Comparison of ENCODE assay signal across 8 mouse cellular contexts in genomic region chr8:94704669-94704984, GRCm38 (mm10). TPM values are rescaled to one million over a fixed set of nuclear protein-coding genes. Genes with fewer than 3 reads are reported as not detected.
A peak's percentile ranks its signal among the peaks of the same experiment; 100 is the strongest.
DNase-seq lines count a peak whose midpoint lies in the region; ATAC-seq and TF ChIP-seq lines count a peak whose summit lies in the region.

No protein-coding gene starts in this region.

- WGBS in cerebellum, adult 2 months, result 7% methylated on average over 9 of the region's 9 CpGs
- 19% methylated on average over 9 of the region's 9 CpGs for WGBS in neural tube, embryonic 11.5 days
- 15% methylated on average over 9 of the region's 9 CpGs for WGBS in limb, embryonic 15.5 days
- WGBS in stomach, postnatal 0 days, result 16% methylated on average over 9 of the region's 9 CpGs

- H3K9ac ChIP-seq in neural tube, embryonic 11.5 days (ENCODE audit: low read length), result peak overlapping the region; percentile 26
- peak overlapping the region; percentile 44; the same call in 1 of the 2 replicates for H3K9ac ChIP-seq in limb, embryonic 15.5 days
- H3K9ac ChIP-seq in stomach, postnatal 0 days (ENCODE audit: low read length), result peak overlapping the region; percentile 28; the same call in 1 of the 2 replicates

- no peak for DNase-seq in cerebellum, adult 2 months
- no peak for DNase-seq in neural tube, embryonic 11.5 days (ENCODE audit: low spot score)
- no peak for DNase-seq in neural tube, embryonic 10.5 days (ENCODE audit: extremely low spot score, low spot score)
- no peak for DNase-seq in stomach, postnatal 0 days (ENCODE audit: low spot score)
- no peak for DNase-seq in adrenal gland, postnatal 25 days
- no peak for DNase-seq in layer of hippocampus, adult 11-12 months (ENCODE audit: low spot score)

- no peak for TF ChIP-seq CTCF in cerebellum, adult 2 months (IDR thresholded peaks at IDR 0.05; ENCODE audit: borderline replicate concordance, insufficient read depth, low read depth, low read length)
- TF ChIP-seq CTCF in stomach, postnatal 0 days (IDR thresholded peaks at IDR 0.05; ENCODE audit: low read depth), result no peak

- no peaks in the 10 kb centered on the region for H3K36me3 ChIP-seq in neural tube, embryonic 11.5 days (ENCODE audit: control insufficient read depth, insufficient read depth, low read length)
- H3K36me3 ChIP-seq in limb, embryonic 15.5 days, result no peaks in the 10 kb centered on the region
- H3K36me3 ChIP-seq in stomach, postnatal 0 days (ENCODE audit: control insufficient read depth, insufficient read depth, low read length), result no peaks in the 10 kb centered on the region

- peak overlapping the region; percentile 32 for H3K4me2 ChIP-seq in neural tube, embryonic 11.5 days (ENCODE audit: low read depth)
- peak overlapping the region; percentile 74 for H3K4me2 ChIP-seq in limb, embryonic 15.5 days
- peak overlapping the region; percentile 55 for H3K4me2 ChIP-seq in stomach, postnatal 0 days (replicated peaks; ENCODE audit: low read depth)

- peak overlapping the region; percentile 85 for H3K27ac ChIP-seq in cerebellum, adult 2 months (ENCODE audit: insufficient read depth, low read length)
- H3K27ac ChIP-seq in neural tube, embryonic 11.5 days (ENCODE audit: low read depth, low read length), result no peak overlapping the region
- H3K27ac ChIP-seq in limb, embryonic 15.5 days, result no peak overlapping the region
- no peak overlapping the region for H3K27ac ChIP-seq in stomach, postnatal 0 days (replicated peaks)

- no peak for ATAC-seq in cerebellum, adult (ENCODE audit: insufficient number of reproducible peaks, low FRiP score, low TSS enrichment)
- ATAC-seq in neural tube, embryonic 11.5 days (ENCODE audit: insufficient read depth, low FRiP score, low TSS enrichment), result no peak
- no peak for ATAC-seq in limb, embryonic 15.5 days (ENCODE audit: insufficient number of reproducible peaks, low FRiP score, low TSS enrichment, low read depth)
- no peak for ATAC-seq in stomach, postnatal 0 days (ENCODE audit: low FRiP score, low TSS enrichment)

- TF ChIP-seq EP300 in stomach, postnatal 0 days (optimal IDR thresholded peaks at IDR 0.05), result no peak

- TF ChIP-seq POLR2A in cerebellum, adult 2 months (IDR thresholded peaks at IDR 0.05; ENCODE audit: borderline replicate concordance, insufficient read depth, low read length), result no peak

- no peaks in the 10 kb centered on the region for H3K9me3 ChIP-seq in neural tube, embryonic 11.5 days (ENCODE audit: control insufficient read depth, low read length)
- H3K9me3 ChIP-seq in limb, embryonic 15.5 days, result no peaks in the 10 kb centered on the region
- H3K9me3 ChIP-seq in stomach, postnatal 0 days (ENCODE audit: control insufficient read depth, low read length), result no peaks in the 10 kb centered on the region

- no peaks in the 10 kb centered on the region for H3K4me1 ChIP-seq in cerebellum, adult 2 months (ENCODE audit: control insufficient read depth, insufficient read depth, low read length)
- H3K4me1 ChIP-seq in neural tube, embryonic 11.5 days (ENCODE audit: control insufficient read depth, insufficient read depth, low read length), result no peaks in the 10 kb centered on the region
- peaks cover 3% of the 10 kb centered on the region; the same call in 1 of the 2 replicates for H3K4me1 ChIP-seq in limb, embryonic 15.5 days
- H3K4me1 ChIP-seq in stomach, postnatal 0 days (replicated peaks; ENCODE audit: control insufficient read depth, insufficient read depth), result no peaks in the 10 kb centered on the region

- no peaks in the 10 kb centered on the region for H3K27me3 ChIP-seq in cerebellum, adult 2 months (ENCODE audit: control insufficient read depth, insufficient read depth, low read length)
- no peaks in the 10 kb centered on the region for H3K27me3 ChIP-seq in neural tube, embryonic 11.5 days (ENCODE audit: control insufficient read depth, insufficient read depth, low read length)
- H3K27me3 ChIP-seq in limb, embryonic 15.5 days, result 0 out of 2 replicates have a peak, but pooled peaks cover under 1% of the 10 kb centered on the region
- H3K27me3 ChIP-seq in stomach, postnatal 0 days (ENCODE audit: control insufficient read depth, insufficient read depth, low read length), result no peaks in the 10 kb centered on the region

- peak overlapping the region; percentile 62 for H3K4me3 ChIP-seq in cerebellum, adult 2 months (replicated peaks; ENCODE audit: insufficient read depth, low read depth, low read length)
- H3K4me3 ChIP-seq in neural tube, embryonic 11.5 days (ENCODE audit: low read depth, low read length), result peak overlapping the region; percentile 32
- H3K4me3 ChIP-seq in limb, embryonic 15.5 days, result peak overlapping the region; percentile 51
- peak overlapping the region; percentile 33; the same call in 1 of the 2 replicates for H3K4me3 ChIP-seq in stomach, postnatal 0 days (ENCODE audit: low read depth, low read length)

RNA-seq across cellular contexts. Expression of gene Pllp, which starts 8.5 kb away (rescaled TPM):
- polyA plus RNA-seq in cerebellum, adult 2 months (2012; rRNA removed), result 214 and 242 TPM in 2 replicates
- polyA plus RNA-seq in neural tube, embryonic 11.5 days (2014; fragmentation: Nextera tagmentation; extraction: Ambion mirVana), result 0.42 and 0.56 TPM in 2 replicates
- polyA plus RNA-seq in limb, embryonic 15.5 days (2015; fragmentation: Nextera tagmentation; extraction: Ambion mirVana), result 17.3 and 18.9 TPM in 2 replicates
- polyA plus RNA-seq in stomach, postnatal 0 days (2015; fragmentation: Nextera tagmentation; extraction: Ambion mirVana), result 164 and 188 TPM in 2 replicates
- total RNA-seq in adrenal gland, postnatal 25 days (2021), result 0.67 TPM in 1 of 2 replicates, not detected in the other

RNA-seq across cellular contexts. Expression of gene Arl2bp, which starts 38.2 kb away (rescaled TPM):
- polyA plus RNA-seq in cerebellum, adult 2 months (2012; rRNA removed), result 198 and 211 TPM in 2 replicates
- 89.6 and 95.5 TPM in 2 replicates for polyA plus RNA-seq in neural tube, embryonic 11.5 days (2014; fragmentation: Nextera tagmentation; extraction: Ambion mirVana)
- 99.7 and 106 TPM in 2 replicates for polyA plus RNA-seq in limb, embryonic 15.5 days (2015; fragmentation: Nextera tagmentation; extraction: Ambion mirVana)
- polyA plus RNA-seq in stomach, postnatal 0 days (2015; fragmentation: Nextera tagmentation; extraction: Ambion mirVana), result 91.2 and 94.2 TPM in 2 replicates
- total RNA-seq in adrenal gland, postnatal 25 days (2021), result 60.0 and 75.3 TPM in 2 replicates

RNA-seq across cellular contexts. Expression of gene Ccl22, which starts 40.8 kb away (rescaled TPM):
- polyA plus RNA-seq in cerebellum, adult 2 months (2012; rRNA removed), result 0.16 and 0.21 TPM in 2 replicates
- not detected in 2 replicates for polyA plus RNA-seq in neural tube, embryonic 11.5 days (2014; fragmentation: Nextera tagmentation; extraction: Ambion mirVana)
- not detected in 2 replicates for polyA plus RNA-seq in limb, embryonic 15.5 days (2015; fragmentation: Nextera tagmentation; extraction: Ambion mirVana)
- polyA plus RNA-seq in stomach, postnatal 0 days (2015; fragmentation: Nextera tagmentation; extraction: Ambion mirVana), result 0.06 TPM in 1 of 2 replicates, not detected in the other
- total RNA-seq in adrenal gland, postnatal 25 days (2021), result not detected in 2 replicates

Comparison
In these comparisons a context has a peak if more than half of its experiments do, and no peak if none do; other contexts are left out.
1. RNA of gene Pllp, which starts 8.5 kb away (polyA plus RNA-seq): 214 to 242 TPM in cerebellum, adult 2 months, 164 to 188 TPM in stomach, postnatal 0 days and 17.3 to 18.9 TPM in limb, embryonic 15.5 days; 0.42 to 0.56 TPM in neural tube, embryonic 11.5 days; every median in the first group is over 10 times any median in the second.
2. Peak in every context shown above with its lines, with median percentiles within 50 percentile points of each other: H3K4me3 ChIP-seq, H3K4me2 ChIP-seq and H3K9ac ChIP-seq.